Mouse (Mus musculus): ENCODE measurements around the gene Gm28053. TPM values are rescaled to one million over a fixed set of nuclear protein-coding genes. Genes with fewer than 3 reads are reported as not detected.

The Gm28053 gene
- polyA plus RNA-seq, 1 experiment from 2014 or later = 0.70 TPM

DNA sequence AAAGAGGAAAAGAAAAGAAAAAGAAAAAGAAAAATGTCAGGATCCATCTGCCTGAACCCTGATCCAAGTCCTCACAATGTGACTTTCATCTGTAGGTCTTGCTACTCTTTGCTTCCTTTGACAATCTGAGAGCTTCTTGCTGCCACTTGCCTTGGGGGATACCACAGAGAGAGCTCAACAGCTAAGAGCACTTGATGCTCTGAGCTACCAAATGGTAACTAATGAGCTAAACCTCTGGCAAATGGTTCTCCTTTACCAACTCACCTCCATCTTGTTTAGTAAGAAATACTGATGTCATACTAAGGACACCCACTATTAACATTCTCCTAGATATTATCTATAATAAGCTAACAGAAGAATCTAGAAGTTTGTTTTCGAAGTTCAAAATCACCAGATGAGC lies 15.3 kb downstream of the Gm28053 start:
- H3K4me3 ChIP-seq = no peak overlapping the region
- 82% methylated on average over 1 of the region's 1 CpGs for WGBS
- H3K4me1 ChIP-seq = no peaks in the 10 kb centered on the region
- no peak overlapping the region for H3K4me2 ChIP-seq
- H3K27ac ChIP-seq = no peak overlapping the region
- H3K9me3 ChIP-seq (replicated peaks) = no peaks in the 10 kb centered on the region
- no peak for ATAC-seq
- no peaks in the 10 kb centered on the region for H3K27me3 ChIP-seq
- no peak overlapping the region for H3K9ac ChIP-seq
- no peaks in the 10 kb centered on the region for H3K36me3 ChIP-seq (ENCODE audit: poor library complexity, severe bottlenecking)

DNA sequence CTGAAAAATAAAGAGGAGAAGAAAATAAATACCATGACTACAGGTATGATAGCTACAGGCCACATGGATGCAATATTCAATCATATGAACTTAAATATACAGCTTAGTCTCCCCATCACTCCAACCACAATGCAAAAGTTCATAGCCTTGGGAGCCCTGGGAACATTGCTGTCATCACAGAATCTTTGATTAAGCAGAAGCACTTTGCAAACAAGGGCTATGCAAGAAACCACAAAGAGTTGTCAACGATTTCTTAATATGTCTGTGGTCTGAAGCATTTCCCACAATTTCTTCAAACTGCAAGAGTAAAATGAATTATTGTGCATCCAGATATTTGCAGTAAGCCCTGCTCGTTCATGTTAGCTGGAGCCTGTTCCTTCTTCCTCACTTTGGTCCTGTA lies 18.6 kb downstream of the Gm28053 start:
- Histone ChIP-seq H3K27me3 (peaks cover 18% of the 10 kb centered on the region), H3K36me3 (ENCODE audit: poor library complexity, severe bottlenecking) (no peaks in the 10 kb centered on the region), H3K27ac (no peak overlapping the region), H3K4me1 (no peaks in the 10 kb centered on the region), H3K4me3 (no peak overlapping the region), H3K4me2 (no peak overlapping the region), H3K9ac (no peak overlapping the region), H3K9me3 (replicated peaks) (no peaks in the 10 kb centered on the region)
- WGBS = 85% methylated on average over 2 of the region's 2 CpGs
- ATAC-seq = no peak

DNA sequence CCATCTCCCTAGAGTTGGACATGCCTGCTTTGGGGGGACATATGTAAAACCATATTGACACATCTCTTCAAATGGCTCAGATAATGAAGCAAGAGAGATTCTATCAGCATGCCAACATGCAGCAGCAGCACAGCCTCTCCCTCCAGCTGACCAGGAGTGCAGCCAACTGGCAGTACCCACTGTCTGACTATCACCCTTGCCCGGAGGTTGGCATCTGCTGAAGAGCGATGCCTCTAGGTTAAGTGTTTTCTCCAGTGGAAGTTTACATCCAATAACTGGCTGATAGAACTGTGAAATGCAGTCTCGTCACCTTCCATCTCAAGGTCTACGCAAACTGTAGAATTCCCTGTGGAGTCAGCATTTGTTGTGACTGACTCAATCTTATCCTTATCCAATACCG lies 19.3 kb downstream of the Gm28053 start:
- peaks cover 24% of the 10 kb centered on the region for H3K27me3 ChIP-seq
- no peaks in the 10 kb centered on the region for H3K9me3 ChIP-seq (replicated peaks)
- H3K4me1 ChIP-seq = peaks cover 5% of the 10 kb centered on the region; the same call in 1 of the 2 replicates
- no peaks in the 10 kb centered on the region for H3K36me3 ChIP-seq (ENCODE audit: poor library complexity, severe bottlenecking)
- no peak overlapping the region for H3K4me2 ChIP-seq
- no peak overlapping the region for H3K9ac ChIP-seq
- WGBS = 94% methylated on average over 5 of the region's 5 CpGs
- no peak for ATAC-seq
- H3K4me3 ChIP-seq = no peak overlapping the region
- no peak overlapping the region for H3K27ac ChIP-seq

DNA sequence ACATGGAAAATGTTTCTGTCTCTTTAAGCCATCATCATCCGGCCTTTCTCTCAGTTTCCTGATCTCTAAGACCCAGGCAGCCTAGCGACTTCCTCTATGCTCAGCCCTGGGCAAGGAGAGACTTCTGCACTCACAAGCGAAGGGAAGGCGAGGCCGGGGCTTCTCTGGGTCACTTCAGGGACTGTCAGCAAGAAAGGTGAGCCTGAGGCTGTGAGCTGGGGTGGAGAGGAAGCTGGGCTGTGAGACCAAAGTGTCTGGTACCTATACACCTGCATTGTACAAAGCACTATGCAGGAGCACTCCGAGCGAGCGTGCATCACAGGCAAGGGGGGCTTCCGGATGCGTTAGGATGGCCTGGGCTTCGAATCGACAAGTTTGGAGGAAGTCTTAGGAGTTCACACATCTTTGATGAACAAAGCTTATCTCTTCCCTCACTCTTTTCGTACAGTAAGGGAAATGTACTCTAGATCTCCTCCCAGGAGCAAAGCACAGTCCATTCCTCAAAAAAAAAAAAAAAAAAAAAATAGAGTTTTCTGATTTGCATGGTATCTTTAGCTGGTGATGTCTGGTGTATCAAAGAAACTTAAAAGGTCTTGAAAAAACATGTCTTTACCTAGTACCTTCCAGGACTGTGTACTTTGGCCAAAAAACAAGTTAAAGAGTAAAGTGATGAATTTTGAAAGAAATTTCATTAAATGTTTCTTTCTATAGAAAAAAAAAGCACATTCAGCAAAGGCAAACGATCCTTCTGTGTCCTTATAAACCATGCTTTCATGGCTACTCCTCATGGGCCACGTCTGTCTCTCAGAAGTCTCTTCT lies 20.8 kb downstream of the Gm28053 start, which contains the start of gene Gimap1:
Gimap1 (plus strand) TSS at position 94 of the 819 bp plus-strand sequence.
- peaks cover 34% of the 10 kb centered on the region for H3K27me3 ChIP-seq
- H3K9ac ChIP-seq = no peak within 1 kb of the TSS
- H3K4me2 ChIP-seq = no peak within 1 kb of the TSS
- ATAC-seq = no peak
- 85% methylated on average over 15 of the region's 15 CpGs for WGBS
- no peaks in the 10 kb centered on the region for H3K9me3 ChIP-seq (replicated peaks)
- H3K4me1 ChIP-seq = peaks cover 9% of the 10 kb centered on the region; the same call in 1 of the 2 replicates
- no peaks in the 10 kb centered on the region for H3K36me3 ChIP-seq (ENCODE audit: poor library complexity, severe bottlenecking)
- no peak within 1 kb of the TSS for H3K4me3 ChIP-seq
- H3K27ac ChIP-seq = no peak within 1 kb of the TSS

DNA sequence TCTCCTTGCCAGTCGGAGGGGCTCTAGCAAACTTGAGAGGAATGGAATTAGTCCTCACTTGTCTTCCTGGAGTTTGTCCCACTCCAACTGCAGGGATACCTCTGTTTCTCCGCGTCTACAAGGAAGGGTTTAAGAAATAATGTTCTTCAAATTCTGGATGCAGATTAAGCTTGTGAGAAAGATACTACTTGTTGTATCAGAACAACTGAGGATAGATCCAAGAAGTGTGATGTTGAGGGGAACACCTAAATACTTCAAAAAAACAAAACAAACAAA lies 21.3 kb downstream of the Gm28053 start:
- Histone ChIP-seq H3K9ac (no peak overlapping the region), H3K27me3 (peaks cover 35% of the 10 kb centered on the region), H3K4me1 (peaks cover 9% of the 10 kb centered on the region; the same call in 1 of the 2 replicates), H3K4me2 (no peak overlapping the region), H3K36me3 (ENCODE audit: poor library complexity, severe bottlenecking) (no peaks in the 10 kb centered on the region), H3K4me3 (no peak overlapping the region), H3K9me3 (replicated peaks) (no peaks in the 10 kb centered on the region), H3K27ac (no peak overlapping the region)
- no peak for ATAC-seq
- 92% methylated on average over 3 of the region's 3 CpGs for WGBS

DNA sequence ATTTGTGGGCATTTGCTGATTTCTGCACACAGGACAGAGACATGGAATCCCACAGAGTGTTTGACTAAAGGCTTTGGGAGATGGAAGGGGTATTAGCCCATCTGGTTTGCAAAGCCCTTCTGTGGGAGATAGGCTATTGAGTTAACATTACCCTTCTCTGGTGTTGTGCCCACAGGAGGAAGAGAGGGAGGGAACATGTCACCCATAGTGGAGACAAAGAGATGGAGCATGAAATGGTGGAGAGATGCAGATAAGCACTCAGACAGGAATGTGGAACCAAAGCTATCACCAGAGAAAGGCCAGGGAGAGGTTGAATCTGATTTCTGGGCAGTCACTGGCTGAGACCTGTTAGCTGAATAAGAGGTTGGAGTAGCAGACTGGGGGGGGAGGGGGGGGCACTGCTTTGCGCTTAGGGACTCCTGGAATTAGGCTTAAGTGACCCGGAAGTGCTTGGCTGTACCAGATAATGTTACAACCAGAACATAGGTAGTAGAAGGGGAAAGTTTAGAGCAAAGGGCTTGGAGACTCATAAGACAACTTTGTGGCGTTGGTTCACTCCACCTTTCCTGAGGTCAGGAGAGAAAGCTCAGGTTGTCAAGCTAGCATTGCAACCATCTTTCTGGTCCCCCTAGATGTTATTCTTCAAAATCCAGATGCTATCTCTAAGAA lies 22.2 kb downstream of the Gm28053 start:
- Histone ChIP-seq H3K36me3 (ENCODE audit: poor library complexity, severe bottlenecking) (no peaks in the 10 kb centered on the region), H3K9me3 (replicated peaks) (no peaks in the 10 kb centered on the region), H3K4me2 (no peak overlapping the region), H3K27me3 (peaks cover 37% of the 10 kb centered on the region), H3K27ac (no peak overlapping the region), H3K4me1 (peaks cover 9% of the 10 kb centered on the region; the same call in 1 of the 2 replicates), H3K9ac (no peak overlapping the region), H3K4me3 (no peak overlapping the region)
- 92% methylated on average over 3 of the region's 3 CpGs for WGBS
- no peak for ATAC-seq

DNA sequence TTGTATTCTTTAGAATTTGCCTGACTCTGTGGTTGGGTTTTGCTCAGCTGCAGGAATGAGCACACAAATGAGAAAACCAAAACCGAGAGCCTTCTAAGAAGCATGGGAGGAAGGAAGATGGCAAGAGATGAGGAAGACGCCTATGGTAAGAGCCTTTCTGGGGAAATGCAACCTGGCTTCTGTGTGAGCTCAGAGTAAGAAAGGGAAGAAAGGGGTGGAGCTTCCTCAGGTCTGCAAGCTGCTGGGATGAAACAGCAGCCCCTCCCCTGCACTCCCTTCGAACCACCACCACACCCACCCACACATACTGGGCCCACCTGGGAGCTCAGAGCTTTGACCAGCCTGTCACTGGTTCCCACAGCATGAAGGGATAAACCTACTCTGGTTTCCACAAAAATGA lies 22.9 kb downstream of the Gm28053 start:
- Histone ChIP-seq H3K4me3 (no peak overlapping the region), H3K9me3 (replicated peaks) (no peaks in the 10 kb centered on the region), H3K4me1 (peaks cover 9% of the 10 kb centered on the region; the same call in 1 of the 2 replicates), H3K27ac (no peak overlapping the region), H3K4me2 (no peak overlapping the region), H3K36me3 (ENCODE audit: poor library complexity, severe bottlenecking) (no peaks in the 10 kb centered on the region), H3K27me3 (peaks cover 43% of the 10 kb centered on the region), H3K9ac (no peak overlapping the region)
- WGBS = 28% methylated on average over 3 of the region's 3 CpGs
- no peak for ATAC-seq

DNA sequence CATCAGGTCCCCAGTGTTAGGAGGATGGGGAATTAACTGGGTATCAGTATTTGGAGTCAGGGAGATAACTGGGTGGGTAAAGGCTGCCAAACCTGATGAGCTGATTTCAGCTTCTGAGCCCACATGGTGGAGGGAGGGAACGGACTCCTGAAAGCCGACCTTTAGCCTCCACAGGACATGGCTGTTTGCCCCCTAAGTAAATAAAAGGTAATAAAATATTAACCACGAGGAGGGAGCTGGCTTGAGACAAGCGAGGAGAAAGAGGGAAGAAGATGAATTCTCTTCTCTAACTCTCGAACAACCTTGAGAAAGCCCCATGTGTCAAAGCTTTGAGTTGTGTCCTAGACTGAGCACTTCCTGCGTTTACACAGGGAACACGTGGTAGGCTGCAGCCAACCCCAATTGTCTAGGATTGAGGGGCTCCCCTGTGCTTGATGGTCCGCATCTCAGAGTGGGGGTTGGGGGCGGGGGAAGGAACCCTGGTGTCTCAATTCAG lies 23.4 kb downstream of the Gm28053 start:
- peaks cover 43% of the 10 kb centered on the region for H3K27me3 ChIP-seq
- no peak for ATAC-seq
- no peak overlapping the region for H3K9ac ChIP-seq
- 0 out of 2 replicates have a peak overlapping the region, but pooled peaks have one; percentile 47 for H3K4me3 ChIP-seq
- H3K9me3 ChIP-seq (replicated peaks) = no peaks in the 10 kb centered on the region
- 44% methylated on average over 9 of the region's 9 CpGs for WGBS
- peaks cover 9% of the 10 kb centered on the region; the same call in 1 of the 2 replicates for H3K4me1 ChIP-seq
- no peak overlapping the region for H3K27ac ChIP-seq
- H3K36me3 ChIP-seq (ENCODE audit: poor library complexity, severe bottlenecking) = no peaks in the 10 kb centered on the region
- no peak overlapping the region for H3K4me2 ChIP-seq

DNA sequence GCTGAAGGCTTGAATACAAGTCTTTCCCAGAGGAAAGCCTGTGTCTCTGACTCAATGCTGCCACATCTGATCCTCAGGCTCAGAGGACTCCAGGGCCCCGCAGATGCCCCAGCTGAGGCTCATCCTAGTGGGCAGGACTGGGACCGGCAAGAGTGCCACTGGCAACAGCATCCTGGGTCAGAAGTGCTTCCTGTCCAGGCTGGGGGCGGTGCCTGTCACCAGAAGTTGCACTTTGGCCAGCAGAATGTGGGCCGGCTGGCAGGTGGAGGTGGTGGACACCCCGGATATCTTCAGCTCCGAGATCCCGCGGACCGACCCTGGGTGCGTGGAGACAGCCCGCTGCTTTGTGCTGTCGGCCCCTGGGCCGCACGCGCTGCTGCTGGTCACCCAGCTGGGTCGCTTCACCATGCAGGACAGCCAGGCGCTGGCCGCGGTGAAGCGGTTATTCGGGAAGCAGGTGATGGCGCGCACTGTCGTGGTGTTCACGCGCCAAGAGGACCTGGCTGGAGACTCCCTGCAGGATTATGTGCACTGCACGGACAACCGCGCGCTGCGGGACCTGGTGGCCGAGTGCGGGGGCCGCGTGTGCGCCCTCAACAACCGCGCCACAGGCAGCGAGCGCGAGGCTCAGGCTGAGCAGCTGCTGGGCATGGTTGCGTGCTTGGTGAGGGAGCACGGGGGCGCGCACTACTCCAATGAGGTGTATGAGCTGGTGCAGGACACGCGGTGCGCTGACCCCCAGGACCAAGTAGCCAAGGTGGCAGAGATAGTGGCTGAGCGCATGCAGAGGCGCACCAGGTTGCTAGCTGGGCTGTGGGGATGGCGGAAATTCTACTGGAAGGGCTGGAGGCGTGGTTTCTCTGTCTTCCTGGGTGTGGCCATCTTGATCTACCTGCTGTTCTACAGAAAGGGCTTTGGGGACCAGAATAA lies 24.3 kb downstream of the Gm28053 start:
- H3K4me3 ChIP-seq = peak overlapping the region; percentile 47
- H3K27me3 ChIP-seq = peaks cover 43% of the 10 kb centered on the region
- peak overlapping the region; percentile 54 for H3K9ac ChIP-seq
- under 1% methylated on average over 52 of the region's 52 CpGs for WGBS
- H3K4me1 ChIP-seq = peaks cover 9% of the 10 kb centered on the region; the same call in 1 of the 2 replicates
- peak; percentile 55; the same call in 1 of the 2 replicates for ATAC-seq
- peak overlapping the region; percentile 73 for H3K4me2 ChIP-seq
- H3K27ac ChIP-seq = no peak overlapping the region
- no peaks in the 10 kb centered on the region for H3K9me3 ChIP-seq (replicated peaks)
- H3K36me3 ChIP-seq (ENCODE audit: poor library complexity, severe bottlenecking) = no peaks in the 10 kb centered on the region

DNA sequence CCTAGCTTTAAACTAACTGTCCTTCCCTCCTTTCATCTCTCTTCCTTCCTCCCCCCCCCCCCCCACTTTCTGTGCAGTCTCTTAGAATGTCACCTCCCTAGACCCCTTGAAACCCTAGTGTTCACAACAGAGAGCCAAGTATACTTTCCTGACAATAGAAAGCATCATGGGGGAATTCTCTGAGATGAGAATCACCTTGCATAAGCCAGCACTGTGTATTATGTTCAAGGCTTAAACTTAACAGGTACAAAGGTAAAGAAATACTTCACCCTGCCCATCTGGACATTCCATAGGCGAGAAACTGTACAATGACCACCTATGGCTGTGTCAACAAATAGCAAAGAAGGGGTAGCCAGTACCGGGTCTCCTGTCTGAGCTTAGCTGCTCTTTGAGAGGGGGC lies 27.1 kb downstream of the Gm28053 start:
- no peak overlapping the region for H3K4me2 ChIP-seq
- 69% methylated on average over 2 of the region's 2 CpGs for WGBS
- H3K9ac ChIP-seq = no peak overlapping the region
- peaks cover 39% of the 10 kb centered on the region for H3K27me3 ChIP-seq
- ATAC-seq = no peak
- H3K4me3 ChIP-seq = no peak overlapping the region
- H3K36me3 ChIP-seq (ENCODE audit: poor library complexity, severe bottlenecking) = no peaks in the 10 kb centered on the region
- H3K27ac ChIP-seq = no peak overlapping the region
- H3K4me1 ChIP-seq = peaks cover 9% of the 10 kb centered on the region; the same call in 1 of the 2 replicates
- H3K9me3 ChIP-seq (replicated peaks) = no peaks in the 10 kb centered on the region

DNA sequence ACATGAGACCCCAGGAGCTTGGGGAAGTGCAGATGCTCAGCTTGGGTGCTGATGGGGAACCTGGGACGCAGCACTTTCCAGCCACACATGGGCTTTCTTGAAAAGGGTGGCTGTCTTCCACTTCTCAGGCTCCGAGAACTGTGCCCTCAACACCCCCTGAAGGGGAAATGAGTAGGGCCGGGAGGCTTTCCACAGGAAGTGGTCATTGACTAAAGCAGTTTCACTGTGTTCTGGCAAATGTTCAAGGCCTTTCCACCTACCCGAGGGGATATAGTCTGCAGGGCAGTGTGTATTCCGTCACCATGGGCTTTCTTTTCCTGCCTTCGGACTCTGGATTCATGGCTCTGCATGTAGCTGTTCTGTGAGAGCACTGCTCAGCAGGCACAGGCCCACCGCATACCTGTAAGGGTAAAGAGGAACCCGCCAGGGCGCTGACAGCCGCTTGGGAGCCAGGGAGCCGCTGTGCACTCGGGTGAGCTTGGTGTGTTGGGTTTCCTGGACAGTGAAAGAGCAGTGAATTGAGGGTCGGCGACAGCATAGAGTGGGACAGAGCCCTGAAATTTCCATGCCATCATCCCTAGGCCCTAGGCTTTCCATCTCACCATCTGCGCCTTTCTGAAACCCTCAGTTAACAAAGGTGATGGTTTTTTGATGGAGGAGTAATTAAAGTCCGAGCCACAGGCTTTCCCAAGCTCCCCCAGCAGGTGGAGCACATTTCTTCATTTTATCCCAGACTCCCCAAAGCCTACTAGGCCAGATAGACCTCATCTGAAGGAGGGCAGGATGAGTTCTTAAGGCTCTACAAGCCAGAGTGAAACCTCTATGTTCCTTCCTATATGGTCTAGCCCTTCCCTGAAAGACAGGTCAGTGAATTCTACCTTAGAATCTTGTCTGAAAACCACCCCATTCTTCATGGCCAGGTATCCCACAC lies 27.8 kb downstream of the Gm28053 start, which contains the start of gene Gimap5:
Gimap5 (plus strand) TSS at position 239 of the 931 bp plus-strand sequence.
- Histone ChIP-seq H3K36me3 (ENCODE audit: poor library complexity, severe bottlenecking) (no peaks in the 10 kb centered on the region), H3K4me3 (no peak within 1 kb of the TSS), H3K9ac (no peak within 1 kb of the TSS), H3K27me3 (peaks cover 33% of the 10 kb centered on the region), H3K4me1 (peaks cover 9% of the 10 kb centered on the region; the same call in 1 of the 2 replicates), H3K4me2 (peak within 1 kb of the TSS; percentile 20; the same call in 1 of the 2 replicates), H3K9me3 (replicated peaks) (no peaks in the 10 kb centered on the region), H3K27ac (no peak within 1 kb of the TSS)
- 45% methylated on average over 16 of the region's 16 CpGs for WGBS
- ATAC-seq = no peak
